Mouse (Mus musculus): ENCODE results near the gene Cerkl. TPM values are rescaled to one million over a fixed set of nuclear protein-coding genes. Genes with fewer than 3 reads are reported as not detected.

Gene Cerkl
- polyA plus RNA-seq, 1 experiment = 13.1 TPM

- TF ChIP-seq CTCF (IDR thresholded peaks at IDR 0.05; ENCODE audit: borderline replicate concordance, insufficient read depth, low read depth, low read length) (no peak), POLR2A (IDR thresholded peaks at IDR 0.05; ENCODE audit: borderline replicate concordance, insufficient read depth, low read length) (no peak)
- no peak for DNase-seq
- H3K4me3 ChIP-seq (replicated peaks; ENCODE audit: insufficient read depth, low read depth, low read length) = no peak overlapping the region
- 62% methylated on average over 3 of the region's 3 CpGs for WGBS
- no peaks in the 10 kb centered on the region for H3K27me3 ChIP-seq (ENCODE audit: control insufficient read depth, insufficient read depth, low read length)
- H3K4me1 ChIP-seq (ENCODE audit: control insufficient read depth, insufficient read depth, low read length) = no peaks in the 10 kb centered on the region
- H3K27ac ChIP-seq (ENCODE audit: insufficient read depth, low read length) = no peak overlapping the region
Observed at GRCm38 (mm10) chr2:79357835-79358234, 98.8 kb downstream of the Cerkl start.

GRCm38 (mm10) chr2:79354773-79355172, 101.8 kb downstream of the Cerkl start:
- 84% methylated on average over 16 of the region's 16 CpGs for WGBS
- TF ChIP-seq POLR2A (IDR thresholded peaks at IDR 0.05; ENCODE audit: borderline replicate concordance, insufficient read depth, low read length) (no peak), CTCF (IDR thresholded peaks at IDR 0.05; ENCODE audit: borderline replicate concordance, insufficient read depth, low read depth, low read length) (no peak)
- Histone ChIP-seq H3K27me3 (ENCODE audit: control insufficient read depth, insufficient read depth, low read length) (no peaks in the 10 kb centered on the region), H3K4me3 (replicated peaks; ENCODE audit: insufficient read depth, low read depth, low read length) (no peak overlapping the region), H3K27ac (ENCODE audit: insufficient read depth, low read length) (no peak overlapping the region), H3K4me1 (ENCODE audit: control insufficient read depth, insufficient read depth, low read length) (no peaks in the 10 kb centered on the region)
- DNase-seq = no peak

GRCm38 (mm10) chr2:79352100-79352802, 104.3 kb downstream of the Cerkl start:
- Histone ChIP-seq H3K27me3 (ENCODE audit: control insufficient read depth, insufficient read depth, low read length) (no peaks in the 10 kb centered on the region), H3K4me3 (replicated peaks; ENCODE audit: insufficient read depth, low read depth, low read length) (no peak overlapping the region), H3K4me1 (ENCODE audit: control insufficient read depth, insufficient read depth, low read length) (no peaks in the 10 kb centered on the region), H3K27ac (ENCODE audit: insufficient read depth, low read length) (no peak overlapping the region)
- DNase-seq = no peak
- no peak for TF ChIP-seq POLR2A (IDR thresholded peaks at IDR 0.05; ENCODE audit: borderline replicate concordance, insufficient read depth, low read length)
- no peak for TF ChIP-seq CTCF (IDR thresholded peaks at IDR 0.05; ENCODE audit: borderline replicate concordance, insufficient read depth, low read depth, low read length)
- 91% methylated on average over 4 of the region's 4 CpGs for WGBS

- 66% methylated on average over 6 of the region's 6 CpGs for WGBS
- no peak for DNase-seq
- H3K27ac ChIP-seq (ENCODE audit: insufficient read depth, low read length) = no peak overlapping the region
- H3K27me3 ChIP-seq (ENCODE audit: control insufficient read depth, insufficient read depth, low read length) = no peaks in the 10 kb centered on the region
- H3K4me3 ChIP-seq (replicated peaks; ENCODE audit: insufficient read depth, low read depth, low read length) = no peak overlapping the region
- no peaks in the 10 kb centered on the region for H3K4me1 ChIP-seq (ENCODE audit: control insufficient read depth, insufficient read depth, low read length)
- TF ChIP-seq CTCF (IDR thresholded peaks at IDR 0.05; ENCODE audit: borderline replicate concordance, insufficient read depth, low read depth, low read length) (no peak), POLR2A (IDR thresholded peaks at IDR 0.05; ENCODE audit: borderline replicate concordance, insufficient read depth, low read length) (no peak)
Observed at GRCm38 (mm10) chr2:79351179-79352099, 105.1 kb downstream of the Cerkl start.

- H3K27ac ChIP-seq (ENCODE audit: insufficient read depth, low read length) = no peak overlapping the region
- WGBS = 77% methylated on average over 8 of the region's 8 CpGs
- TF ChIP-seq POLR2A (IDR thresholded peaks at IDR 0.05; ENCODE audit: borderline replicate concordance, insufficient read depth, low read length) = no peak
- TF ChIP-seq CTCF (IDR thresholded peaks at IDR 0.05; ENCODE audit: borderline replicate concordance, insufficient read depth, low read depth, low read length) = no peak
- H3K4me1 ChIP-seq (ENCODE audit: control insufficient read depth, insufficient read depth, low read length) = no peaks in the 10 kb centered on the region
- no peak overlapping the region for H3K4me3 ChIP-seq (replicated peaks; ENCODE audit: insufficient read depth, low read depth, low read length)
- no peak for DNase-seq
- no peaks in the 10 kb centered on the region for H3K27me3 ChIP-seq (ENCODE audit: control insufficient read depth, insufficient read depth, low read length)
Observed at GRCm38 (mm10) chr2:79343115-79343514, 113.5 kb downstream of the Cerkl start.

- TF ChIP-seq POLR2A (IDR thresholded peaks at IDR 0.05; ENCODE audit: borderline replicate concordance, insufficient read depth, low read length) (no peak), CTCF (IDR thresholded peaks at IDR 0.05; ENCODE audit: borderline replicate concordance, insufficient read depth, low read depth, low read length) (no peak)
- no peak for DNase-seq
Observed at GRCm38 (mm10) chr2:79339003-79339402, 117.6 kb downstream of the Cerkl start.

GRCm38 (mm10) chr2:79336141-79336540, 120.4 kb downstream of the Cerkl start:
- Histone ChIP-seq H3K4me3 (replicated peaks; ENCODE audit: insufficient read depth, low read depth, low read length) (no peak overlapping the region), H3K27ac (ENCODE audit: insufficient read depth, low read length) (no peak overlapping the region), H3K4me1 (ENCODE audit: control insufficient read depth, insufficient read depth, low read length) (no peaks in the 10 kb centered on the region), H3K27me3 (ENCODE audit: control insufficient read depth, insufficient read depth, low read length) (no peaks in the 10 kb centered on the region)
- TF ChIP-seq POLR2A (IDR thresholded peaks at IDR 0.05; ENCODE audit: borderline replicate concordance, insufficient read depth, low read length) = no peak
- TF ChIP-seq CTCF (IDR thresholded peaks at IDR 0.05; ENCODE audit: borderline replicate concordance, insufficient read depth, low read depth, low read length) = no peak
- no peak for DNase-seq
- 43% methylated on average over 1 of the region's 1 CpGs for WGBS

More at GRCm38 (mm10) chr2:79339003-79339402, 117.6 kb downstream of the Cerkl start:
- H3K27me3 ChIP-seq (ENCODE audit: control insufficient read depth, insufficient read depth, low read length) = no peaks in the 10 kb centered on the region
- H3K27ac ChIP-seq (ENCODE audit: insufficient read depth, low read length) = no peak overlapping the region
- H3K4me1 ChIP-seq (ENCODE audit: control insufficient read depth, insufficient read depth, low read length) = no peaks in the 10 kb centered on the region
- WGBS = 17% methylated on average over 1 of the region's 1 CpGs
- no peak overlapping the region for H3K4me3 ChIP-seq (replicated peaks; ENCODE audit: insufficient read depth, low read depth, low read length)

All from cerebellum, adult 2 months (tissue).